21 mouse cellular contexts compared by ENCODE assay signal in the genomic region with DNA sequence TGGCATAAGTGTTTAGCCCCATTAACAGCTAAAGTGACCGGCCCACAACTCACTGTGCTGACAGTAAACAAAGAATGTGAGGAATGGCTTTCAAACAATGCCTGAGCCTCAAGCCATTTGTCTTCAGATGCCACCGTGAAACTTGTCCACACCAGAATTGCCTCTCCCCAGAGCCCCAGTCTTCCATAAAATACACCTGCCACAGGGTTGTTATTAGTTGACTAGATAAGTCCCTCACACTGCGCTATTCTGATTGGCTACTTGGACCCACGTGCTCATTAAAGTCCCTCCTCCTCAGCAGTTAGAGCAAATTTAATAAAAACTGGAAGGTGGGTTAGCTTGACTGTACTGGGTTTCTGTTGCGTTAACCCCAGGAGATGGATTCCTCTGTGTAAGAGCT.
A peak's percentile ranks its signal among the peaks of the same experiment; 100 is the strongest.
DNase-seq lines count a peak whose midpoint lies in the region; ATAC-seq and TF ChIP-seq lines count a peak whose summit lies in the region.
"Had no signal": no experiment of that assay in that cellular context is flagged by ENCODE, and none has a peak within 500 bp of the region (broad histone marks: within the 10 kb centered on the region; RNA-seq: fewer than 3 reads in every experiment).

No protein-coding gene starts in this region.

- no peak overlapping the region for H3K4me3 ChIP-seq in midbrain, embryonic 10.5 days
- no peak overlapping the region for H3K4me3 ChIP-seq in midbrain, embryonic 16.5 days (ENCODE audit: low read depth, low read length)
- H3K4me3 ChIP-seq in thymus, adult 2 months (ENCODE audit: control insufficient read depth, insufficient read depth, low read length): no peak overlapping the region
- H3K4me3 ChIP-seq: embryonic facial prominence, embryonic 13.5 days; forebrain, embryonic 12.5 days; heart, embryonic 13.5 days; hindbrain, embryonic 12.5 days had no signal

- H3K9ac ChIP-seq in midbrain, embryonic 16.5 days (ENCODE audit: low read depth, low read length): no peak overlapping the region
- H3K9ac ChIP-seq: embryonic facial prominence, embryonic 13.5 days; forebrain, embryonic 12.5 days; forebrain, postnatal 0 days; heart, embryonic 13.5 days; hindbrain, embryonic 12.5 days had no signal

- DNase-seq in midbrain, embryonic 10.5 days (ENCODE audit: low spot score): no peak
- DNase-seq in A20 (ENCODE audit: low read depth, low spot score): peak; percentile 14
- peak; percentile 12 for DNase-seq in ES-CJ7 (ENCODE audit: low read depth, low spot score)
- DNase-seq in ZHBTc4 (ENCODE audit: low read depth, low spot score): peak; percentile 67
- no peak for DNase-seq in thymus, adult 2 months
- DNase-seq: adrenal gland, postnatal 14 days; cerebellum, adult 18-20 months; cerebellum, adult 9-11 months; cerebellum, postnatal 36 days; forebrain, postnatal 0 days; gastrocnemius, postnatal 25 days; heart, postnatal 4 days had no signal

- WGBS in midbrain, embryonic 10.5 days: 68% methylated on average over 5 of the region's 5 CpGs
- WGBS in midbrain, embryonic 16.5 days: 63% methylated on average over 5 of the region's 5 CpGs
- WGBS in thymus, adult 2 months: 61% methylated on average over 5 of the region's 5 CpGs

- ATAC-seq in midbrain, embryonic 16.5 days: no peak
- ATAC-seq in cerebellum, adult (ENCODE audit: insufficient number of reproducible peaks, low FRiP score, low TSS enrichment): no peak
- ATAC-seq: activated CD4-positive, CD25-positive, alpha-beta regulatory T cell, adult 4 months; forebrain, postnatal 0 days; hindbrain, embryonic 16.5 days; inflammation-experienced regulatory T-cells, adult 6 months had no signal

- 0 out of 2 replicates have a peak overlapping the region, but pooled peaks have one; percentile 18 for H3K27ac ChIP-seq in midbrain, embryonic 10.5 days (replicated peaks)
- H3K27ac ChIP-seq in midbrain, embryonic 16.5 days (ENCODE audit: low read length): no peak overlapping the region
- no peak overlapping the region for H3K27ac ChIP-seq in thymus, adult 2 months (ENCODE audit: control insufficient read depth, insufficient read depth, low read length)
- H3K27ac ChIP-seq: embryonic facial prominence, embryonic 13.5 days; forebrain, embryonic 12.5 days; heart, embryonic 13.5 days; hindbrain, embryonic 12.5 days had no signal

- no peak for TF ChIP-seq CTCF in thymus, adult 2 months (IDR thresholded peaks at IDR 0.05; ENCODE audit: borderline replicate concordance, control insufficient read depth, extremely low read depth, insufficient read depth, low read length, poor library complexity)

- H3K27me3 ChIP-seq in midbrain, embryonic 10.5 days (ENCODE audit: low read depth, poor library complexity, severe bottlenecking): peaks cover 10% of the 10 kb centered on the region; the same call in 1 of the 2 replicates
- no peaks in the 10 kb centered on the region for H3K27me3 ChIP-seq in midbrain, embryonic 16.5 days (ENCODE audit: control insufficient read depth, insufficient read depth, low read depth, low read length)
- no peaks in the 10 kb centered on the region for H3K27me3 ChIP-seq in thymus, adult 2 months (ENCODE audit: control insufficient read depth, insufficient read depth, low read length)
- H3K27me3 ChIP-seq: heart, embryonic 13.5 days; hindbrain, embryonic 12.5 days had no signal

- H3K36me3 ChIP-seq in midbrain, embryonic 10.5 days: no peaks in the 10 kb centered on the region
- H3K36me3 ChIP-seq in midbrain, embryonic 16.5 days (ENCODE audit: control insufficient read depth, insufficient read depth, low read length): no peaks in the 10 kb centered on the region
- H3K36me3 ChIP-seq in thymus, adult 2 months (ENCODE audit: control insufficient read depth, insufficient read depth, low read length): no peaks in the 10 kb centered on the region
- H3K36me3 ChIP-seq: embryonic facial prominence, embryonic 13.5 days; forebrain, embryonic 12.5 days; heart, embryonic 13.5 days; hindbrain, embryonic 12.5 days had no signal

- H3K4me2 ChIP-seq in midbrain, embryonic 16.5 days (ENCODE audit: low read length): no peak overlapping the region
- H3K4me2 ChIP-seq: embryonic facial prominence, embryonic 13.5 days; forebrain, embryonic 12.5 days; heart, embryonic 13.5 days; hindbrain, embryonic 12.5 days had no signal

- no peaks in the 10 kb centered on the region for H3K9me3 ChIP-seq in midbrain, embryonic 10.5 days (replicated peaks)
- no peaks in the 10 kb centered on the region for H3K9me3 ChIP-seq in midbrain, embryonic 16.5 days (replicated peaks; ENCODE audit: control insufficient read depth, low read length, poor library complexity, severe bottlenecking)
- H3K9me3 ChIP-seq: embryonic facial prominence, embryonic 13.5 days; forebrain, embryonic 12.5 days; heart, embryonic 13.5 days; hindbrain, embryonic 12.5 days had no signal

- H3K4me1 ChIP-seq in midbrain, embryonic 10.5 days: peaks cover 24% of the 10 kb centered on the region
- H3K4me1 ChIP-seq in midbrain, embryonic 16.5 days (ENCODE audit: control insufficient read depth, insufficient read depth, low read length): no peaks in the 10 kb centered on the region
- H3K4me1 ChIP-seq in thymus, adult 2 months (replicated peaks; ENCODE audit: control insufficient read depth, insufficient read depth, low read length): no peaks in the 10 kb centered on the region

- no peak for TF ChIP-seq POLR2A in thymus, adult 2 months (IDR thresholded peaks at IDR 0.05; ENCODE audit: control insufficient read depth, extremely low read depth, insufficient read depth, low read length, poor library complexity)

Comparison
In these comparisons a context has a peak if more than half of its experiments do, and no peak if none do; other contexts are left out.
1. DNase-seq: peak in A20 (single experiment), ES-CJ7 (single experiment) and ZHBTc4 (single experiment); none in midbrain, embryonic 10.5 days (single experiment) and thymus, adult 2 months (single experiment).